Mouse (Mus musculus) lung, adult 2 months (tissue): ENCODE results near the gene Msmo1.

Experiments
- CTCF ChIP-seq: fragments of 200-500 bp; IDR thresholded peaks from 2 replicates; pipeline ENCODE4 v1.5.1; 2011; ENCODE audit warnings: mild to moderate bottlenecking, low read length, control low read depth; ENCODE audit not compliant: insufficient read depth
- POLR2A ChIP-seq: fragments of 200-500 bp; IDR thresholded peaks from 2 replicates; pipeline ENCODE4 v1.6.1; 2011; ENCODE audit warnings: low read depth, mild to moderate bottlenecking, control low read depth, low read length, borderline replicate concordance; ENCODE audit errors: extremely low read depth

DNA sequence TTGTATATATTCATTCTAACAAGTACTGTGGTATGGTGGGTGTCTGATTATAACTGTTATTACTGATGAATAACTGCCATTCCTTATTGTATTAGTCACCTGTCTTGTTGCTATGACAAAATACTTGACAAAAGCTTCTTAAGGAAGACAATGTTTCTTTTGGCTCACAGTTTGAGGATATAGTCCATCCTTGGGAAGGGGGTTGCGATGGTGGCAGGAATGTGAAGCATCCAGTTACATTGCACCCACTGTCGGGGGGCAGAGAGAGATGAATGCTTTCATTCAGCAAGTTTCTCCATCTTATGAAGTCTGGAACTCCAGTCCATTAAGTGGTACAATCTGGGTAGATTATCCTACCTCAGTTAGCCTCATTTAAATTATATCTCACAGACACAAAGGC is 60.7 kb downstream of the Msmo1 start:
- TF ChIP-seq CTCF: no peak
- TF ChIP-seq POLR2A: no peak
